Mouse (Mus musculus) CH12.LX (cell line): ENCODE results near the gene Wrnip1.

Experiments
- CTCF ChIP-seq, 2 experiments: IDR thresholded peaks in 1 of 2; conservative IDR thresholded peaks in 1 of 2; 2 replicates each; pipeline ENCODE4 v1.5.1; 2011 to 2012; ENCODE audit warnings: low read depth in 2 of 2, low read length in 2 of 2, improper control_type of control experiment in 1 of 2, inconsistent platforms in 1 of 2, mild to moderate bottlenecking in 1 of 2, moderate library complexity in 1 of 2
- E2F4 ChIP-seq: IDR thresholded peaks from 2 replicates; pipeline ENCODE4 v1.6.1; 2011; ENCODE audit warnings: low read depth, low read length, improper control_type of control experiment; ENCODE audit not compliant: insufficient replicate concordance
- EP300 ChIP-seq: IDR thresholded peaks from 2 replicates; pipeline ENCODE4 v1.6.1; 2011; ENCODE audit warnings: low read length, improper control_type of control experiment
- GABPA ChIP-seq: IDR thresholded peaks from 2 replicates; pipeline ENCODE4 v1.6.1; 2012; ENCODE audit warnings: low read depth, low read length, improper control_type of control experiment, inconsistent platforms; ENCODE audit not compliant: insufficient replicate concordance
- MAX ChIP-seq: IDR thresholded peaks from 2 replicates; pipeline ENCODE4 v1.6.1; 2011; ENCODE audit warnings: low read length, improper control_type of control experiment
- MEF2A ChIP-seq: IDR thresholded peaks from 2 replicates; pipeline ENCODE4 v1.6.1; 2014; ENCODE audit warnings: low read depth, mild to moderate bottlenecking, inconsistent platforms, low read length, improper control_type of control experiment, borderline replicate concordance
- MXI1 ChIP-seq: IDR thresholded peaks from 2 replicates; pipeline ENCODE4 v1.6.1; 2011; ENCODE audit warnings: mild to moderate bottlenecking, low read depth, low read length, improper control_type of control experiment
- MYC ChIP-seq: IDR thresholded peaks from 2 replicates; pipeline ENCODE4 v1.6.1; 2011; ENCODE audit warnings: low read depth, mild to moderate bottlenecking, improper control_type of control experiment, low read length
- NELFE ChIP-seq: IDR thresholded peaks from 2 replicates; pipeline ENCODE4 v1.6.1; 2011; ENCODE audit warnings: low read depth, low read length, improper control_type of control experiment
- POLR2A ChIP-seq: IDR thresholded peaks from 2 replicates; pipeline ENCODE4 v1.6.1; 2011; ENCODE audit warnings: low read depth, mild to moderate bottlenecking, improper control_type of control experiment, low read length
- POLR2AphosphoS2 ChIP-seq: IDR thresholded peaks from 2 replicates; pipeline ENCODE4 v1.6.1; 2011; ENCODE audit warnings: low read depth, low read length, improper control_type of control experiment
- RAD21 ChIP-seq: IDR thresholded peaks from 2 replicates; pipeline ENCODE4 v1.6.1; 2011; ENCODE audit warnings: low read depth, mild to moderate bottlenecking, low read length, improper control_type of control experiment, moderate library complexity
- ZNF384 ChIP-seq: IDR thresholded peaks from 2 replicates; pipeline ENCODE4 v1.6.1; 2012; ENCODE audit warnings: low read depth, low read length, improper control_type of control experiment, inconsistent platforms

DNA sequence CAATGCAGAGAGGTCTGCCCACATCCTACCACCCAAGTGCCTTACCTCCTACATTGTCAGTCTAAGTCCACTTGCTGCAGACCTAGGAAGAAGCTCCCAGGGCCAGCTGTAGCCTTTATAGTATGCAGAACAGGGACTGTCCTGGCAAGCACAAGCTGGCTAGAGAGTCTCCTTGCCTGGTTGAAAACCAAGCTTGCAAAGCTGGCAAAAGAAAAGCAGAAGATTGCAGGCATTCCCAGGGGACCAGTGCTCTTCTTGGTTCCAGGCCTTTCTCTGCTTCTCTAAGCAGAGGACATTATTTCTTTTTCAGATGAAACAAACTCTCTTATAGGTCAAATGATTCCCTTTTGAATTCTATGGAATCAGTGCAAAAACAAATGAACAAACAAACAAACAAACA lies 61.6 kb downstream of the Wrnip1 start:
- TF ChIP-seq EP300 (no peak), CTCF (conservative IDR thresholded peaks at IDR 0.05 in 1 of 2, IDR thresholded peaks at IDR 0.05 in 1 of 2; ENCODE audit: low read depth in 2 of 2, low read length in 2 of 2) (no peak), MXI1 (no peak), POLR2A (no peak), E2F4 (no peak), ZNF384 (no peak), GABPA (no peak), NELFE (no peak), MYC (no peak), POLR2AphosphoS2 (no peak), MAX (no peak), RAD21 (no peak), MEF2A (no peak)
